Mouse (Mus musculus) embryo, embryonic 11.5 days (tissue): ENCODE results near the gene Birc2.

Experiments
- DNase-seq: peaks from one replicate; pipeline ENCODE4 v3.0.0-alpha.2; 2012; ENCODE audit warnings: low read depth, low spot score

Gene Birc2

DNA sequence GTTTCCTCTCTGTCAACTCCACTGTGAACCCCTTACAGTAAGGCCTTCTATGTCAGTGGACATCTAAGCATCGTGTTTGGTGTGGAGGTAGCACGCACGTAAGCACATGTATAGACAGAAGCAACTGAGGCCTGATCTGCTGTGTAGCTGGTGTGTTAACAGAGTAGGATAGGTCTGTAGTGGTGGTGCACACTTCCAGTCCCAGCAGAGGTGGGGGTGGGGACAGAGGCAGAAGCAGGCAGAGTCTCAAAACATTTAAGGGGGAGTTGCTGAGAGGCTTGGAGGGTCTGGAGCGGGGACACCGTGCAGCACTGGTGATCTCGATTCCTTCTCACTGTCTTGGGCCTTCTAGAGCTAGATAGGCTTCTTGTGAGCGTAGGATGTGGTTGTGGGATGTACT, 50.8 kb downstream of the Birc2 start:
- DNase-seq: no peak

- no peak for DNase-seq
Observed at GRCm38 (mm10) chr9:7785396-7785795, 51.5 kb downstream of the Birc2 start.

- DNase-seq: no peak
Observed at GRCm38 (mm10) chr9:7784615-7785012, 52.2 kb downstream of the Birc2 start.

DNA sequence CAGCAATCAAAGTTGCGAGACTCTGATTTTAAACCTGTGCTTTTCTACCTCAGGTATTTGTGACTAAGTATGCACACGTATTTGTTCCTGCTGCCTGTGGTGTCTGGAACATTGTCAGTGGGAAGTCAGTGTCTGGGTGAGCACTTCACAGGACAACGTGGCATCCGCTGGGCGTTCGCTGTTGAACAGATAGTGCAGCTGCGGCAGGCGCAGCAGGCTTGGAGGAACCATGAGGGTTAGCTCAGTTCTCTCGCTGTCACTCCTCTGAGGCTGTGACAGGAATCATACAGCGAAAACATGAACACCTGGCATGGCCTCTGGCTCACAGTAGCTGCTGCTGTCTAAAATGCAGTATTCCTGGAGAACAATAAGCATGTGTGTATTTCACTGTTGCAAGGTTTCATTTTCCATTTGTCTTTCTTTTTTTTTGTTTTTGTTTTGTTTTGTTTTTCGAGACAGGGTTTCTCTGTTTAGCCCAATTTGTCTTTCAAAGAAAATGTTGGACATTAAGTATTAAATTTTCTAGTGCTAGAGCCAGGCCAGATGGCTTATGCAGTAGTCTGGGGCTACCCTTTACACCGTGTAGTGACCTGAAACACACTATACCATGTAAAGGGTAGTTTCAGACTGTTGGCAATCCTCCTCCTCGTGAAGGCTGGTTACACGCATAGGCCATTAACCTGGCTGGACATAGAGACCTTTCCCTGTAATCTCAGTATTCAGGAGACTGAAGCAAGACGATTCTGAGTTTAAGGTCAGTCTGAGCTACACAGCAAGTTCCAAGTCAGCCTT, 52.8 kb downstream of the Birc2 start:
- DNase-seq: no peak

GRCm38 (mm10) chr9:7780250-7781150, 56.4 kb downstream of the Birc2 start:
- no peak for DNase-seq

- no peak for DNase-seq
Observed at GRCm38 (mm10) chr9:7779786-7780185, 57.1 kb downstream of the Birc2 start.

- DNase-seq: no peak
Observed at GRCm38 (mm10) chr9:7778771-7779170, 58.1 kb downstream of the Birc2 start.

GRCm38 (mm10) chr9:7777652-7778051, 59.2 kb downstream of the Birc2 start:
- no peak for DNase-seq

DNA sequence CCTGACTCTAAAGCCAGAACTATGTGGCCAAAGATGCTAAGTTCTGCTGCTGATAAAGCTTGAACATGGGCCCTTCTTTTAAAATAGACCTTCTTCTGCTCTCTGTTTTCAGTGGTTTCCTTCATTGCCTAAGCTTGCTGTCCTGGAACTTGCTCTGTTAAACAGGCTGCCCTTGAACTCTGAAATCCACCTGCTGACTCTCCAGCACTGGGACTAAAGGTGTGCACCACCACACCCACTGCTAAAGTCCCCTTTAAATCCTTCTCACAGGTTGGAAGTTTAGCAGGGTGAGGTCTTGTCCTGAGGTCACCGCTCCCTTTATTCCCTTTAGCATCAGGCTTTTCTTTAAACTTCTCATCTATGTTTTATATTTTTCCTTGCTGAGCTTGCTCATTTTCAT, 59.9 kb downstream of the Birc2 start:
- DNase-seq: no peak

- no peak for DNase-seq
Observed at GRCm38 (mm10) chr9:7775986-7776385, 60.9 kb downstream of the Birc2 start.

DNA sequence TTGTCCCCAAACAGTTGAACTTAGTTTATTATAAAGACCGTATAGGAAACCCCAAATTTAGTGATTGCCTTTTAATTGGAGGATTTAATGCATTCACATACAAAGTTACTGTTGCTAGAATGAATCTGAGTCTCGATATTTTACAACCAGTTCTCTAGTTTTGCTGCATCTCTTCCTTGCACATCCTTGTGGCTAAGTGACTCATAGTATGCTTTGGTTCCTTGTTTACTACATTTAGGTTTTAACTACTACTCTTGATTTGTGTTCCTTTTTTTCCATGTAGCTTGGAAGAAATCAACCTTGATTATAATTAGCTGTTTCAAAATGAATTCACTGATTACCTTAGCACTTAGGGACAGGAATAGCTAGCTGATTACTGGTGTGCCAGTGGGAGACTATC, 61.9 kb downstream of the Birc2 start:
- DNase-seq: no peak

GRCm38 (mm10) chr9:7774538-7774937, 62.3 kb downstream of the Birc2 start:
- DNase-seq: no peak

DNA sequence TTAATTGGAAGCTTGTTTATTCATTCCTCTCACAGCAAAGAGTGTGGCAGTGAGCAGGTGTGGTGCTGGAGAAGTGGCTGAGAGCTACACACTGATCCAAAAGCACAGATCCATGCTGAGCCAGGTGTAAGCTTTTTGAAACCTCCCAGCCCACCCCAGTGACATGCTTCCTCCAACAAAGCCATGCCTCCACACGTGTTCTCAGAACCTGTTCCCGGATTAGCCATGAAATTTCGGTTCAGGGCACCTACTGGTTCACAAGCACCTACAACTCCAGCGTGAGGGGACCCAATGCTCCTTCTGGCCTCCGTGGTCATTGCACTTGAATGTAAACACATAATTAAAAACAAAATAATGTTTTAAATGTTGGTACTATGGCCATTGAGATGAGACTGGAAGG, 63.2 kb downstream of the Birc2 start:
- no peak for DNase-seq

DNA sequence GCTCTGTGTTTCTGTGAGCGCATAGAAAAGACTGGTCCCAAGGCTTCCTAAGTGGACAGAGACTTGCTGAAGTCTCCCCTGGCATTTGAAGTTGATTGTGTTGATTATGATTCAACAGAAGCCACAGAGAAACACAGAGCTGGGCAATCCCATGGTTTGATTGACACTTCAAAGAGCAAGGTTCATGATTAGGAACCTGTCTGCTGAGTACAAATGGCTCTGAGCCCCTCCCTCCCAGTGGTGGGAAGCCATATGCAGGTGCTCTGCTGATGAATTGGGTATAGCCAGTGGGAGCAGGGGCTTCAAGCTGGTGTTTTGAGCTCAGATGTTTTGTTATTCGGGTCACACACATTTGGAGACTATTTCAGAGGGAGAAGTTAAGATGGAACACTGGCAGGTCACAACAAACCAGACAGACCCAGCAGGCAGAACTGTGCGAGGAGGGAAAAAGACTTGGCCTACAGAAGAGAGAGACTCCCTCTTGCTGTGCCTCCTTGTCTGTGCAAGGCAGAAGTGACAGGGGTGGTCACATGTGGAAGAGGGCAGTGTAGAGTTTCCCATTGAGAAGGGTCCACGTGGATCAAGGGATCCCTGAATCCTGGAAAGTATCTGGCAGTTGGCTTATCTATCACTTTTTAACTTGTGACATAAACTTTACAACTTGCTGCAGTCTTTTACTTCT, 64.0 kb downstream of the Birc2 start:
- DNase-seq: no peak

- DNase-seq: no peak
Observed at GRCm38 (mm10) chr9:7772361-7772760, 64.5 kb downstream of the Birc2 start.

GRCm38 (mm10) chr9:7769491-7769890, 67.4 kb downstream of the Birc2 start:
- no peak for DNase-seq

- no peak for DNase-seq
Observed at GRCm38 (mm10) chr9:7769081-7769480, 67.8 kb downstream of the Birc2 start.
